Comparison of ENCODE assay signal across 30 mouse cellular contexts in genomic region chr7:84166721-84167419, GRCm38 (mm10). TPM values are rescaled to one million over a fixed set of nuclear protein-coding genes. Genes with fewer than 3 reads are reported as not detected.
DNase-seq lines count a peak whose midpoint lies in the region; ATAC-seq and TF ChIP-seq lines count a peak whose summit lies in the region.
"Had no signal": no experiment of that assay in that cellular context is flagged by ENCODE, and none has a peak within 500 bp of the region (broad histone marks: within the 10 kb centered on the region; RNA-seq: fewer than 3 reads in every experiment).

No protein-coding gene starts in this region.

- no peaks in the 10 kb centered on the region for H3K9me3 ChIP-seq in CH12.LX (replicated peaks; ENCODE audit: low read length)
- no peaks in the 10 kb centered on the region for H3K9me3 ChIP-seq in intestine, embryonic 16.5 days (ENCODE audit: control insufficient read depth, low read length)
- H3K9me3 ChIP-seq in midbrain, embryonic 14.5 days (ENCODE audit: control insufficient read depth, low read length) = no peaks in the 10 kb centered on the region
- H3K9me3 ChIP-seq: embryonic facial prominence, embryonic 13.5 days; forebrain, embryonic 10.5 days; forebrain, embryonic 15.5 days; heart, embryonic 10.5 days; hindbrain, embryonic 13.5 days; limb, embryonic 10.5 days; limb, embryonic 15.5 days; neural tube, embryonic 12.5 days had no signal

- no peaks in the 10 kb centered on the region for H3K79me2 ChIP-seq in liver, adult 2 months (ENCODE audit: control insufficient read depth, insufficient read depth, low read length)
- H3K79me2 ChIP-seq in CH12.LX (replicated peaks; ENCODE audit: control insufficient read depth, extremely low read depth, insufficient read depth, poor library complexity, severe bottlenecking) = no peaks in the 10 kb centered on the region

- no peaks in the 10 kb centered on the region for H3K36me3 ChIP-seq in liver, adult 2 months (ENCODE audit: control insufficient read depth, insufficient read depth, low read length)
- H3K36me3 ChIP-seq in CH12.LX (replicated peaks in 1 of 2; ENCODE audit: control insufficient read depth in 1 of 2, insufficient read depth in 1 of 2, low read length in 1 of 2) = no peaks in the 10 kb centered on the region
- H3K36me3 ChIP-seq in intestine, embryonic 16.5 days (ENCODE audit: control insufficient read depth, insufficient read depth, low read length) = no peaks in the 10 kb centered on the region
- no peaks in the 10 kb centered on the region for H3K36me3 ChIP-seq in small intestine, adult 2 months (ENCODE audit: control insufficient read depth, insufficient read depth, low read length)
- no peaks in the 10 kb centered on the region for H3K36me3 ChIP-seq in midbrain, embryonic 14.5 days (ENCODE audit: control insufficient read depth, insufficient read depth, low read length)
- H3K36me3 ChIP-seq: embryonic facial prominence, embryonic 13.5 days; forebrain, embryonic 10.5 days; forebrain, embryonic 15.5 days; heart, embryonic 10.5 days; hindbrain, embryonic 13.5 days; limb, embryonic 10.5 days; limb, embryonic 15.5 days; neural tube, embryonic 12.5 days had no signal

- in situ Hi-C loops in CH12.LX (cut with MboI; ENCODE audit: low pct_ligation_motif_present, low pct_unique_long_range_greater_than_20kb, low sequenced_read_pairs) = loop anchor here (25.0 kb wide), 1 partner anchor 95 kb away; no protein-coding TSS in a partner anchor

- no peak for TF ChIP-seq RAD21 in CH12.LX (IDR thresholded peaks at IDR 0.05; ENCODE audit: low read depth, low read length)

- TF ChIP-seq POLR2A in liver, adult 2 months (IDR thresholded peaks at IDR 0.05; ENCODE audit: extremely low read depth, insufficient read depth, low read length) = no peak
- no peak for TF ChIP-seq POLR2A in CH12.LX (IDR thresholded peaks at IDR 0.05; ENCODE audit: low read depth, low read length)
- no peak for TF ChIP-seq POLR2A in small intestine, adult 2 months (IDR thresholded peaks at IDR 0.05; ENCODE audit: low read depth, low read length)

- peak; percentile 68 for ATAC-seq in intestine, embryonic 16.5 days
- ATAC-seq in midbrain, embryonic 14.5 days (ENCODE audit: low FRiP score, low TSS enrichment) = no peak
- ATAC-seq: forebrain, embryonic 15.5 days had no signal

- H3K4me2 ChIP-seq in CH12.LX (ENCODE audit: insufficient read depth, low read depth, poor library complexity, severe bottlenecking) = no peak overlapping the region; the same call in 1 of the 2 replicates
- H3K4me2 ChIP-seq in intestine, embryonic 16.5 days (ENCODE audit: low read depth, low read length) = no peak overlapping the region
- no peak overlapping the region for H3K4me2 ChIP-seq in midbrain, embryonic 14.5 days (ENCODE audit: low read length)
- H3K4me2 ChIP-seq: embryonic facial prominence, embryonic 13.5 days; forebrain, embryonic 15.5 days; hindbrain, embryonic 13.5 days; limb, embryonic 15.5 days; lung, embryonic 14.5 days; midbrain, embryonic 11.5 days; neural tube, embryonic 12.5 days had no signal

- no peak overlapping the region for H3K4me3 ChIP-seq in liver, adult 2 months (ENCODE audit: insufficient read depth, low read depth, low read length)
- H3K4me3 ChIP-seq in CH12.LX (replicated peaks in 1 of 3; ENCODE audit: low read depth in 2 of 3, low read length in 2 of 3, poor library complexity in 1 of 3) = no peak overlapping the region
- no peak overlapping the region for H3K4me3 ChIP-seq in intestine, embryonic 16.5 days (ENCODE audit: low read length)
- H3K4me3 ChIP-seq in small intestine, adult 2 months (ENCODE audit: low read depth, low read length) = no peak overlapping the region
- no peak overlapping the region for H3K4me3 ChIP-seq in midbrain, embryonic 14.5 days (replicated peaks; ENCODE audit: low read depth, low read length)
- H3K4me3 ChIP-seq: embryonic facial prominence, embryonic 13.5 days; forebrain, embryonic 10.5 days; forebrain, embryonic 15.5 days; gastrocnemius, adult 2 months; heart, embryonic 10.5 days; hindbrain, embryonic 13.5 days; limb, embryonic 10.5 days; limb, embryonic 15.5 days; myocyte; neural tube, embryonic 12.5 days had no signal

- TF ChIP-seq CTCF in liver, adult 2 months (IDR thresholded peaks at IDR 0.05; ENCODE audit: low read depth, low read length) = no peak
- TF ChIP-seq CTCF in CH12.LX (conservative IDR thresholded peaks at IDR 0.05 in 1 of 2, IDR thresholded peaks at IDR 0.05 in 1 of 2; ENCODE audit: low read depth in 2 of 2, low read length in 2 of 2) = no peak
- TF ChIP-seq CTCF in small intestine, adult 2 months (IDR thresholded peaks at IDR 0.05; ENCODE audit: extremely low read depth, insufficient read length, insufficient replicate concordance, low read depth, low read length) = no peak

- no peaks in the 10 kb centered on the region for H3K27me3 ChIP-seq in liver, adult 2 months (ENCODE audit: control insufficient read depth, insufficient read depth, low read length)
- H3K27me3 ChIP-seq in CH12.LX (replicated peaks) = no peaks in the 10 kb centered on the region
- H3K27me3 ChIP-seq in intestine, embryonic 16.5 days (replicated peaks; ENCODE audit: control insufficient read depth, insufficient read depth, low read length) = no peaks in the 10 kb centered on the region
- no peaks in the 10 kb centered on the region for H3K27me3 ChIP-seq in small intestine, adult 2 months (ENCODE audit: control insufficient read depth, insufficient read depth, low read length)
- H3K27me3 ChIP-seq in midbrain, embryonic 14.5 days (ENCODE audit: control insufficient read depth, insufficient read depth, low read length) = no peaks in the 10 kb centered on the region
- H3K27me3 ChIP-seq: embryonic facial prominence, embryonic 13.5 days; forebrain, embryonic 15.5 days; hindbrain, embryonic 13.5 days; limb, embryonic 15.5 days; neural tube, embryonic 12.5 days had no signal

- 21% methylated on average over 4 of the region's 4 CpGs for WGBS in liver, adult 2 months
- 63% methylated on average over 4 of the region's 4 CpGs for WGBS in intestine, embryonic 16.5 days
- 15% methylated on average over 4 of the region's 4 CpGs for WGBS in small intestine, adult 2 months
- whole genome bisulfite sequencing in midbrain, embryonic 14.5 days = 84% methylated on average over 4 of the region's 4 CpGs

- TF ChIP-seq EP300 in CH12.LX (IDR thresholded peaks at IDR 0.05; ENCODE audit: low read length) = no peak

- H3K4me1 ChIP-seq in liver, adult 2 months (ENCODE audit: control insufficient read depth, insufficient read depth, low read length) = peaks cover 30% of the 10 kb centered on the region
- peaks cover 18 to 65% of the 10 kb centered on the region in 2 experiments for H3K4me1 ChIP-seq in CH12.LX (ENCODE audit: control insufficient read depth in 1 of 2, insufficient read depth in 2 of 2)
- H3K4me1 ChIP-seq in intestine, embryonic 16.5 days (ENCODE audit: control insufficient read depth, insufficient read depth, low read length) = peaks cover 20% of the 10 kb centered on the region
- H3K4me1 ChIP-seq in small intestine, adult 2 months (ENCODE audit: control insufficient read depth, insufficient read depth, insufficient read length, low read length) = peaks cover 26% of the 10 kb centered on the region; the same call in 1 of the 2 replicates
- H3K4me1 ChIP-seq in midbrain, embryonic 14.5 days (ENCODE audit: control insufficient read depth, insufficient read depth, low read length) = no peaks in the 10 kb centered on the region
- H3K4me1 ChIP-seq: embryonic facial prominence, embryonic 13.5 days; forebrain, embryonic 10.5 days; forebrain, embryonic 15.5 days; hindbrain, embryonic 13.5 days; limb, embryonic 15.5 days; neural tube, embryonic 12.5 days had no signal

- peak overlapping the region; percentile 96 for H3K27ac ChIP-seq in liver, adult 2 months (replicated peaks; ENCODE audit: insufficient read depth, low read depth, low read length)
- H3K27ac ChIP-seq in CH12.LX (ENCODE audit: insufficient read depth, low read depth) = no peak overlapping the region
- H3K27ac ChIP-seq in intestine, embryonic 16.5 days (ENCODE audit: low read length) = peak overlapping the region; percentile 68
- peak overlapping the region; percentile 86 for H3K27ac ChIP-seq in small intestine, adult 2 months (ENCODE audit: insufficient read depth, low read depth, low read length)
- H3K27ac ChIP-seq in midbrain, embryonic 14.5 days (replicated peaks; ENCODE audit: low read depth, low read length) = no peak overlapping the region
- H3K27ac ChIP-seq: embryonic facial prominence, embryonic 13.5 days; forebrain, embryonic 10.5 days; forebrain, embryonic 15.5 days; gastrocnemius, adult 2 months; heart, embryonic 10.5 days; hindbrain, embryonic 13.5 days; limb, embryonic 10.5 days; limb, embryonic 15.5 days; neural tube, embryonic 12.5 days; stomach, postnatal 0 days had no signal

- H3K9ac ChIP-seq in liver, adult 2 months (ENCODE audit: low read depth, low read length) = no peak overlapping the region
- H3K9ac ChIP-seq in CH12.LX (ENCODE audit: insufficient read depth, low read depth) = no peak overlapping the region
- no peak overlapping the region for H3K9ac ChIP-seq in intestine, embryonic 16.5 days (ENCODE audit: low read depth, low read length)
- H3K9ac ChIP-seq in midbrain, embryonic 14.5 days (replicated peaks; ENCODE audit: low read length) = no peak overlapping the region
- H3K9ac ChIP-seq: embryonic facial prominence, embryonic 13.5 days; forebrain, embryonic 15.5 days; hindbrain, embryonic 13.5 days; limb, embryonic 15.5 days; lung, embryonic 14.5 days; neural tube, embryonic 12.5 days had no signal

- peak; percentile 98 for DNase-seq in liver, adult 2 months (ENCODE audit: extremely low read depth, low read depth, low spot score)
- DNase-seq in liver (no peak), CH12.LX (ENCODE audit: extremely low read depth) (no peak)
- no peak for DNase-seq in midbrain, embryonic 14.5 days
- DNase-seq in lung, postnatal 25 days (ENCODE audit: low spot score) = no peak
- DNase-seq: adrenal gland, postnatal 25 days; B cell, adult 2 months; cerebellum, adult 18-20 months; cerebellum, postnatal 10 days; gastrocnemius, adult 2 months; heart, postnatal 36 days; kidney, postnatal 4 days; lung, embryonic 14.5 days; lung, postnatal 36 days; right cerebral cortex, adult 18-20 months; thymus, adult 2 months; thymus, postnatal 36 days had no signal

- dilution Hi-C loops in CH12.LX (cut with MboI; ENCODE audit: extremely low pct_ligation_motif_present, extremely low pct_unique_long_range_greater_than_20kb, low sequenced_read_pairs) = no loop called here

TF ChIP-seq in CH12.LX, 34 proteins besides CTCF, POLR2A, EP300 and RAD21 (continues in another document):
- TF ChIP-seq USF1 (IDR thresholded peaks at IDR 0.05; ENCODE audit: low read depth, low read length) (no peak), PAX5 (IDR thresholded peaks at IDR 0.05; ENCODE audit: low read length) (no peak), MAZ (IDR thresholded peaks at IDR 0.05; ENCODE audit: low read depth, low read length) (no peak)

RNA-seq across cellular contexts. Expression of gene Abhd17c, which starts 15.2 kb away (rescaled TPM):
- 32.4 and 49.3 TPM in 2 replicates for total RNA-seq in liver, adult 2 months (2014; rRNA removed)
- 102 and 104 TPM in 2 replicates for polyA plus RNA-seq in liver, adult 2 months (2012; rRNA removed)
- total RNA-seq in CH12.LX (2012; rRNA removed) (34.0 and 35.3 TPM in 2 replicates), CH12.LX (2014; rRNA removed) (40.4 and 41.8 TPM in 2 replicates)
- 36.1 and 44.0 TPM in 2 replicates for polyA plus RNA-seq in CH12.LX (2012; ENCODE audit: insufficient read length, low read depth)
- 12.5 and 15.1 TPM in 2 replicates for polyA plus RNA-seq in intestine, embryonic 16.5 days (2015; fragmentation: Nextera tagmentation; extraction: Ambion mirVana)
- 114 and 292 TPM in 2 replicates for polyA plus RNA-seq in small intestine, adult 2 months (2012; rRNA removed)
- 50.3 and 55.7 TPM in 2 replicates for polyA plus RNA-seq in midbrain, embryonic 14.5 days (2014; fragmentation: Nextera tagmentation; extraction: Ambion mirVana)

Comparison
In these comparisons a context has a peak if more than half of its experiments do, and no peak if none do; other contexts are left out.
1. H3K27ac ChIP-seq: peak in liver, adult 2 months (single experiment), intestine, embryonic 16.5 days (single experiment) and small intestine, adult 2 months (single experiment); none in CH12.LX (single experiment) and midbrain, embryonic 14.5 days (single experiment).